Mouse (Mus musculus) fibroblast of lung, adult 2 months (primary cell): ENCODE results near the gene Cdcp1.

Experiments used
- DNase-seq: peaks from one replicate; pipeline ENCODE4 v3.0.0-alpha.2; 2011; ENCODE audit warnings: low read depth

Cdcp1 gene

GRCm38 (mm10) chr9:123152026-123152425 is 63.8 kb downstream of the Cdcp1 start:
- DNase-seq: no peak

DNA sequence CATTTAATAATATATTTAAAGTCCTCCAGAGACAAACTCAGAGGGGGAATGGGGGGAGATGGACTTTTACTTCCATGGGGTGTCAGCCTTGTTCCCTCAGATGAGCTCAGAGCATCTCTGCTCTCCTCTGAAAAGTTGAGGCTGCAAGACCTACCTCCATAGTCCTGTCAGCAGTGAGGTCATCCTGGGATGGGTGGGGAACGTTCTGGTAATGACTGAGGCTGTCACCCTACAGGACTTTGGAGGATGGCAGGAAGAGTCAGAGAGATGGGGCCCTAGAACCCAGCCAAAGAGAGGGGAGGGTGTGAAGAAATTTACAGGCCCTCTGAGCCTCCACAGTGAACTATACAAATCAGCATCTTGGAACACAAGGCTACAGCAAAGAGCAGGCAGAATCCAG is 64.3 kb downstream of the Cdcp1 start:
- DNase-seq: no peak

DNA sequence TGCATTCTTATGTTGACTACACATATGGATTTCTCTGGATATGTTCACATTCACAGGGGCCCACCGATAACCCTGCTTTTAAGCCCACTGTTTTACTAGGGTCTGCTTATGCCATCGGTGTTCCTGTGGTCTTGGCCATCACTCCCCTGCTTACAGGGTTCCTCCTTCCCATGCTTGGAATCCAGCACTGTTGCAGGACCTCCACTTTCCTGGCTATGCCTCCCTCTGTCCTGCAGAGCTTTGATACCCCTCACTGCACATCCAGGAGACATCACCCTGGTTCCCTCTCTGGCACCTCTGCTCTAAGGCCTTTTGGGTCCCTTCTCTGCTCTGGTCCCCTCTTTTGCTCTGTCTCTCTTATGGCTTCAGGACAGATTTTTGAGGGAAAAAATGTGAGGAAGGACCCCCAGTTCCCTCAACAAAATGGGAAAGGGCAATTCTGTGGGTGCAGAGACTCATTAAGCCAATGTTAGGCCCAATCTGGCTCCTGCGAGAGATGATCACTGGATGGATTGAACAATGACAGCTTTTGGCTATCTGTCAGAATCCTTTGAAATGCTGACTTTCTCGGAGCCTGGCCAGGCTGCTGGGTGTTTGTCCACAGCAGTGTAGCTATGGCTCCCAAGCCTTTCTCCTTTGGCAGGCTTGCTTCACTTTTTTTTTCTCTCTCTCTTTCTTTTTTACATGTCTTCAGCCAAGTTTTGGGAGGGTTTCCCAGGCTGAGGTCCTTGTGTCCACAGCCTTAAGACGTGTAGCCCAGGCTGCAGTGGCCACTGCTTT is 65.4 kb downstream of the Cdcp1 start, which contains the start of gene Clec3b:
Gene Clec3b (plus strand): TSS at position 706 of the 780 bp plus-strand sequence.
- no peak for DNase-seq

- no peak for DNase-seq
Observed at GRCm38 (mm10) chr9:123148430-123148829, 67.4 kb downstream of the Cdcp1 start.

GRCm38 (mm10) chr9:123139887-123140614 is 75.8 kb downstream of the Cdcp1 start:
- no peak for DNase-seq

- DNase-seq: peak; percentile 65
Observed at GRCm38 (mm10) chr9:123138891-123139474, 76.9 kb downstream of the Cdcp1 start.

GRCm38 (mm10) chr9:123136953-123137682 is 78.7 kb downstream of the Cdcp1 start:
- DNase-seq: no peak

DNA sequence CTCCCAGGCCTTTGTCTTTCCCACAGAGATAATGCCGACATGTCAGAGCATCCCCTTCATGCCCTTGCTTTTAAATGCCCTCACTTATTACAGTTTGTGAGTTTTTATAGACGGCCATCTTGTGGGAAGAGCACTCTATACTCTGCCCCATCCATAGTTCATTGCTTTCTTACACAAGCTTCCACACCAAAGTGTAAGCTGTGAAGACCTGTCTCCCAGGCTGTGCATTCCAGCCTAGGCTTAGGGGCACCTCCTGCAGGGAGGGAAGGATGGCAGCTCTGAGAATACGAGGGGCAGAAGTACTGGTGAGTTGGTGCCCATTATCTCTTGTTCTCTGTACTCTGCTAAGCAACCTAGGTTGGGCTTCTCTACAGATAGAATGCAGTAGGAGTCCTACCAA is 82.8 kb downstream of the Cdcp1 start:
- DNase-seq: no peak

DNA sequence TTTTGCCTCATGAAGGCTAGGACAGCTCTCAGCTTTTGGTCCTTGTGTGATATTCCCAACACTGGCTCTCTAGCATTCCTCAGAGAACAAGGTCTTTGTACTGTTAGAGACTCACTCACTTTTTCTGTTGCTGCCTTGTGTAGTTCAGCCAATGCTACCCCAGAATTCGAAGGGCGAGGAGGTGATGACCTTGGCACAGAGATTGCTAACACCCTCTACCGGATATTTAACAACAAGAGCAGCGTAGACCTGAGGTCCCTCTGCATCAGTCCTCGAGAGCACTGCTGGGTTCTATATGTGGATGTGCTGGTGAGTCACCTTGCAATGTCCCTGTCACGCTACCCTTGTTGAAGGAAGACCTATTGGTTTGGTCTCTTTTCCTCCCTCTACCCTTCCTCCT is 88.2 kb downstream of the Cdcp1 start:
- DNase-seq: no peak

- DNase-seq: no peak
Observed at GRCm38 (mm10) chr9:123124413-123124981, 91.3 kb downstream of the Cdcp1 start.

- DNase-seq: peak; percentile 56
Observed at GRCm38 (mm10) chr9:123123571-123124412, 92.0 kb downstream of the Cdcp1 start.

DNA sequence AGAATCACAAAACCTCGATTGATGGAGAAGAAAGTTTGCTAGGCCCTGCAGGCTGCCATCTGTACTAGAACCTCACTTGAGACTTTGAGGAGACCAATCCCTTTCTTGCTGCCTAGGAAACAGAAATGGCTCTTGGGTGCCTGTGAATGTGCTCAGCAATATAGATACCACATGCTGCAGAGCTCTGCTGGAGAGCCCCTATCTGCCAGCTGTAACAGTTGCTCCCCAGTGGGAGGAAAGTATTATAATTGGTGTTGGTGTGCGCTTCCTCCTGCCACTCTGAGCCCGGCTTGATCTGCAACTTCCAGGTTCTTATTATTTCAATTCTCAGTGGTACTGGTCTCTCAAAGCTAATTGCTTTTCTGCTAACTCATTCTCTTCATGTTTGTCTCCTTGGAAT is 92.8 kb downstream of the Cdcp1 start:
- no peak for DNase-seq
